Mouse (Mus musculus) CH12.LX (cell line): ENCODE measurements around the gene Duoxa2.
"Not testable (repeated sequence)": the region's sequence is repeated elsewhere in the genome, so short reads cannot be mapped to it uniquely, and the experiment has no call there.

Source experiments
- CHD2 ChIP-seq: IDR thresholded peaks from 2 replicates; pipeline ENCODE4 v1.6.1; 2011; ENCODE audit warnings: low read length, improper control_type of control experiment
- CTCF ChIP-seq, 2 experiments: IDR thresholded peaks in 1 of 2; conservative IDR thresholded peaks in 1 of 2; 2 replicates each; pipeline ENCODE4 v1.5.1; 2011 to 2012; ENCODE audit warnings: low read depth in 2 of 2, low read length in 2 of 2, improper control_type of control experiment in 1 of 2, inconsistent platforms in 1 of 2, mild to moderate bottlenecking in 1 of 2, moderate library complexity in 1 of 2
- ELF1 ChIP-seq: IDR thresholded peaks from 2 replicates; pipeline ENCODE4 v1.6.1; 2014; ENCODE audit warnings: low read depth, mild to moderate bottlenecking, inconsistent platforms, low read length, improper control_type of control experiment
- EP300 ChIP-seq: IDR thresholded peaks from 2 replicates; pipeline ENCODE4 v1.6.1; 2011; ENCODE audit warnings: low read length, improper control_type of control experiment
- JUN ChIP-seq: IDR thresholded peaks from 2 replicates; pipeline ENCODE4 v1.6.1; 2011; ENCODE audit warnings: low read depth, mild to moderate bottlenecking, low read length, improper control_type of control experiment, moderate library complexity; ENCODE audit not compliant: insufficient read depth
- JUND ChIP-seq: conservative IDR thresholded peaks from 2 replicates; pipeline ENCODE4 v1.6.1; 2011; ENCODE audit warnings: low read depth, low read length, improper control_type of control experiment
- MAFK ChIP-seq: IDR thresholded peaks from 2 replicates; pipeline ENCODE4 v1.6.1; 2011; ENCODE audit warnings: low read length, improper control_type of control experiment; ENCODE audit not compliant: insufficient replicate concordance
- MAX ChIP-seq: IDR thresholded peaks from 2 replicates; pipeline ENCODE4 v1.6.1; 2011; ENCODE audit warnings: low read length, improper control_type of control experiment
- RCOR1 ChIP-seq: conservative IDR thresholded peaks from 2 replicates; pipeline ENCODE4 v1.6.1; 2012; ENCODE audit warnings: low read depth, mild to moderate bottlenecking, inconsistent platforms, low read length, improper control_type of control experiment
- USF2 ChIP-seq: conservative IDR thresholded peaks from 2 replicates; pipeline ENCODE4 v1.6.1; 2011; ENCODE audit warnings: low read depth, low read length, improper control_type of control experiment
- ZKSCAN1 ChIP-seq: IDR thresholded peaks from 2 replicates; pipeline ENCODE4 v1.6.1; 2012; ENCODE audit warnings: low read depth, inconsistent platforms, low read length, improper control_type of control experiment, borderline replicate concordance
- ZMIZ1 ChIP-seq: IDR thresholded peaks from 2 replicates; pipeline ENCODE4 v1.6.1; 2012; ENCODE audit warnings: low read depth, mild to moderate bottlenecking, inconsistent platforms, low read length, improper control_type of control experiment

- TF ChIP-seq MAX; EP300; ELF1; MAFK; USF2; RCOR1; JUN; ZKSCAN1; ZMIZ1; CTCF (conservative IDR thresholded peaks at IDR 0.05 in 1 of 2, IDR thresholded peaks at IDR 0.05 in 1 of 2; ENCODE audit: low read depth in 2 of 2, low read length in 2 of 2); CHD2; JUND: not testable (repeated sequence)
Observed at GRCm38 (mm10) chr2:122346164-122346563, 47.5 kb downstream of the Duoxa2 start.
